Mouse (Mus musculus) frontal cortex, adult 2 months (tissue): ENCODE measurements around the gene Rundc1. TPM values are rescaled to one million over a fixed set of nuclear protein-coding genes. Genes with fewer than 3 reads are reported as not detected.
"Not testable (repeated sequence)": the region's sequence is repeated elsewhere in the genome, so short reads cannot be mapped to it uniquely, and the experiment has no call there.

ENCODE experiments used
- DNase-seq, 2 experiments: peaks; one replicate each; pipeline ENCODE4 v3.0.0; 2022; ENCODE audit warnings: low spot score in 1 of 2; ENCODE audit errors: extremely low spot score in 1 of 2
- polyA plus RNA-seq: library from polyadenylated mRNA; depleted of rRNA; stranded (reverse); fragments of >200 nt; gene quantifications from 2 replicates; pipeline ENCODE4 v1.2.3, GENCODE M21; 2012

The Rundc1 gene
- polyA plus RNA-seq, 1 experiment, result 33.7 TPM

GRCm38 (mm10) chr11:101442127-101442693 lies 17.3 kb downstream of the Rundc1 start, which contains the start of gene Rpl27:
Gene Rpl27 (plus strand): TSS chr11:101442298.
- DNase-seq, result peak; percentile 98

- no peak for DNase-seq
These were observed 17.9 kb downstream of the Rundc1 start for GRCm38 (mm10) chr11:101442760-101443159.

- no peak for DNase-seq
These were observed 21.4 kb downstream of the Rundc1 start for GRCm38 (mm10) chr11:101446319-101446718.

- DNase-seq, result not testable (repeated sequence)
These were observed 22.0 kb downstream of the Rundc1 start for GRCm38 (mm10) chr11:101446860-101447259.

GRCm38 (mm10) chr11:101447786-101448185 lies 22.9 kb downstream of the Rundc1 start:
- no peak for DNase-seq

GRCm38 (mm10) chr11:101448274-101448746 lies 23.4 kb downstream of the Rundc1 start, which contains the start of gene Ifi35:
Gene Ifi35 (plus strand): TSS chr11:101448407.
- no peak for DNase-seq

GRCm38 (mm10) chr11:101448899-101449298 lies 24.0 kb downstream of the Rundc1 start:
- no peak for DNase-seq

- DNase-seq, result not testable (repeated sequence)
These were observed 24.7 kb downstream of the Rundc1 start for GRCm38 (mm10) chr11:101449596-101449995.

- no peak for DNase-seq
These were observed 25.5 kb downstream of the Rundc1 start for GRCm38 (mm10) chr11:101450394-101450793.

- no peak for DNase-seq
These were observed 26.7 kb downstream of the Rundc1 start for GRCm38 (mm10) chr11:101451536-101451935.

GRCm38 (mm10) chr11:101452093-101452774 lies 27.3 kb downstream of the Rundc1 start:
- no peak for DNase-seq

- DNase-seq, result no peak
These were observed 29.8 kb downstream of the Rundc1 start for GRCm38 (mm10) chr11:101454702-101455101.

GRCm38 (mm10) chr11:101455627-101456026 lies 30.7 kb downstream of the Rundc1 start:
- DNase-seq, result no peak

- no peak for DNase-seq
These were observed 32.7 kb downstream of the Rundc1 start for GRCm38 (mm10) chr11:101457631-101458030.

- DNase-seq, result no peak
These were observed 33.3 kb downstream of the Rundc1 start for GRCm38 (mm10) chr11:101458217-101458616.

- no peak for DNase-seq
These were observed 34.8 kb downstream of the Rundc1 start for GRCm38 (mm10) chr11:101459716-101460115.

- no peak for DNase-seq
These were observed 35.4 kb downstream of the Rundc1 start for GRCm38 (mm10) chr11:101460321-101460720.

GRCm38 (mm10) chr11:101462141-101462540 lies 37.3 kb downstream of the Rundc1 start:
- no peak for DNase-seq

GRCm38 (mm10) chr11:101462583-101463440 lies 37.9 kb downstream of the Rundc1 start:
- DNase-seq, result no peak

GRCm38 (mm10) chr11:101464211-101465100 lies 39.6 kb downstream of the Rundc1 start, which contains the start of gene Rnd2:
Gene Rnd2 (plus strand): TSS chr11:101464999.
- DNase-seq, result no peak
